Mouse (Mus musculus): ENCODE results near the gene Adam8. TPM values are rescaled to one million over a fixed set of nuclear protein-coding genes. Genes with fewer than 3 reads are reported as not detected.

Gene Adam8
- total RNA-seq, 2 experiments from 2014 or later: 1.7 to 3.5 TPM

GRCm38 (mm10) chr7:139951079-139951478 is 41.3 kb downstream of the Adam8 start:
- no peak for DNase-seq (ENCODE audit: low spot score in 2 of 2)
- intact Hi-C loops (cut with DNase I): no loop called here

GRCm38 (mm10) chr7:139950283-139950971 is 41.9 kb downstream of the Adam8 start:
- intact Hi-C loops (cut with DNase I): no loop called here
- no peak for DNase-seq (ENCODE audit: low spot score in 2 of 2)

DNA sequence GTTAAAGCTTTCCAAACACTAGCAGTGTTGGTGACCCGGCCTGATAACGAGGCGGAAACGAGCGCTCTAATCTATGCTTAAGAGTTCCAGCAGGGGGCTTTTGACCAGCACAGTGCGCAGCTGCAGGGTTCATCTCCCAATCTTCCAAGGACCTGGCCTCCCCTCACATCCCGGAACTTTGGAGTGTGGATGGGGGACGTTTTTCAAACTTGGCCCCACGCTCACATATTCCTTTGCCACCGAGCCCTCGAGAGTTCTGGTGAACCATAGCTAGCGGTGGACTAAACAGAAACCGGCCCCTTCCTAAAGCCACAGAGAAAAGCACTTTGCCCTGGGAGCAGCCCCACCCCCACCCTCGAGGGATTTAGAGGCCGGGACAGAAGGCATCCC is 42.5 kb downstream of the Adam8 start:
- intact Hi-C loops (cut with DNase I): no loop called here
- DNase-seq (ENCODE audit: low spot score in 2 of 2): no peak

DNA sequence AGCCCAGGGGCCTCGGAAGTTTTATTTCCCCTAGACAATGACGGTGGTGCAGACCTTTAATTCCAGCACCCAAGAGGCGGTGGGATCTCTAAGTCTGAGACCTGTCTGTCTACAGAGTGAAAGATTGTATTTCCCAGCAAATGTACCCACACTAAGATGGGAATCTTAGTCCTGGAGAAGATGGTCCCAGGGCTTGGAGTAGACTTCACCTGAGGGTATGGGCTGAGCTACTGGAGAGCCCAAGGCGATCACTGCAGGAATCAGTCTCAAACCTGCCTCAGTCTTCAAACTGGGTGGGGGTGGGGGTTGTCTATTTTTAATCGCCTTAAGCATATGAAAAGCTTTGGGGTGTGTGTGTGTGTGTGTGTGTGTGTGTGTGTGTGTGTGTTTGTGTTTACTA is 46.3 kb downstream of the Adam8 start:
- no peak for DNase-seq (ENCODE audit: low spot score in 2 of 2)
- intact Hi-C loops (cut with DNase I): no loop called here

- DNase-seq (ENCODE audit: low spot score in 2 of 2): no peak
- intact Hi-C loops (cut with DNase I): no loop called here
Observed at GRCm38 (mm10) chr7:139945516-139945915, 46.8 kb downstream of the Adam8 start.

- DNase-seq (ENCODE audit: low spot score in 2 of 2): no peak
- intact Hi-C loops (cut with DNase I): no loop called here
Observed at GRCm38 (mm10) chr7:139944291-139945240, 47.8 kb downstream of the Adam8 start.

DNA sequence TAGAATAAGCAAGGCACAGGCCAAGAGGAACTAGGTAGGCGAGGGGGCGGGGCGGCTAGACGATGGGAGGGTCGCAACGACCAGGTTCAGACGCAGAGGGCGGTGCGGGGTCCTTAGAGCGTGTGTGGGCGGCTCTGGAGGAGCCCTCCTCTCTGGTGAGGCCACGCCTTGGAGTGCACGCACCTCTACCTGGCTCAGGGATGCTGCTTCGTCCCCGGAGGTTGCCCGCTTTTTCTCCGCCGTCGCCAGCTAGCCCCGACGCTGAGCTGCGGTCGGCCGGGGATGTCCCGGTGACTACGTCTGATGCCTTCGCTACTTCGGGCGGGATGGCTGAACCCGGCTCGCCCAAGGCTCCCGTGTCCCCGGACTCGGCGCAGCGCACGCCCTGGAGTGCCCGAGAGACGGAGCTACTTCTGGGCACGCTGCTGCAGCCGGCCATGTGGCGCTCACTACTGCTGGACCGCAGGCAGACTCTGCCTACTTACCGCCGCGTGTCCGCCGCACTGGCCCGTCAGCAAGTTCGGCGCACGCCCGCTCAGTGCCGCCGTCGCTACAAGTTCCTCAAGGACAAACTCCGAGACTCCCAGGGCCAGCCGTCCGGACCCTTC is 48.6 kb downstream of the Adam8 start, which contains the start of gene Utf1:
Gene Utf1, plus strand, starts transcription at position 116 of the 608 bp plus-strand sequence.
- DNase-seq (ENCODE audit: low spot score in 2 of 2): no peak
- intact Hi-C loops (cut with DNase I): no loop called here

DNA sequence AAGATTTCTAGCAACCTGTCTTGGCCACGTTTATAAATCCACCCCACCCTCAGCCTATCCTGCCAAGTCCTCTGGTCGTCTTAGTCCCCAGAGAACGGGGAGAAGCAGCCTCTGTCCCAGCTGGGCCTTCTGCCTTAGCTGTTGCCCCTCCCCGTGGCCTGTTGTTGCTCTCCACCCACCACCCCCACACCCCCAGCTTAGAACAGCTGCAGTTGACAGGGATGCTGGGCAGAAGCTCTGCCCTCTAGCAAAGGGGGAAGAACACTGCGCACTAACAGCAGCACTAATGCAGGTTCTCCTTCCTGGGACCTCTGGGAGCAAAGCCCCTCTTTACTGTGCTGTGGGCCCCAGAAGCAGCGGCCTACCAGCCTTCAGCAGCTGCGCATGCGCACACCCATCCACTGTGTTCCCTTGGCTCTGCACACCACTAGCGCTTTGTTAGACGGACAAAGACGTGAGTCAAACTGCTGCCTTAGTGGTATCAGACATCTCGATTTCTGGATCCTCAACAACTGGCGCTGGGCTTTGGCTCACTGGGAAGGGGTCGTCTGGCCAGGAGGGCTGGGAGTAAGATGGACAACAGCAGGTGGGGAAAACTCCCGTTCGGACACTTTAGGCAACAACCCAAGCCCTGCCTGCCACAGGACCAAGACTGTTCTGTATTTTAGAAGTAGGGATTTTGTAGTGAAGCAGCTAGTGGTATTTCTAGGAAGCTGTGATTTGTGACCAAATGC is 51.7 kb downstream of the Adam8 start:
- DNase-seq (ENCODE audit: low spot score in 2 of 2): no peak
- intact Hi-C loops (cut with DNase I): no loop called here

DNA sequence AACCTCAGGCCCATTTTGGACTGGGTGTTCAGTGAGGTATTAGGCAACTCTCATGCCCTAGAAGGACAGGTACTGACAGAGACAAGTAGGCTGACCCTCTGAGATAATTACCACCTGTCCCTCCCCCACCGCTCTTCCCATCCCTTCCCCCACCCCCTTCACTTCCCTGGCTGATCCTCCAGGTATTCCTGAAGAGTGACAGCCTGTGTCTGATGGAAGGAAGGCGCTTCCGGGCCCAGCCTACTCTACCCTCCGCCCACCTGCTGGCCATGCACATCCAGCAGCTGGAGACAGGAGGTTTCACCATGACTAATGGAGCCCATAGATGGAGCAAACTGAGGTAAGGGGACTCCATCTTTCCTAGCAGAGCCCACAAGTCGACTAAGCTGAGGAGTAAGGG is 54.6 kb downstream of the Adam8 start:
- intact Hi-C loops (cut with DNase I): no loop called here
- no peak for DNase-seq (ENCODE audit: low spot score in 2 of 2)

DNA sequence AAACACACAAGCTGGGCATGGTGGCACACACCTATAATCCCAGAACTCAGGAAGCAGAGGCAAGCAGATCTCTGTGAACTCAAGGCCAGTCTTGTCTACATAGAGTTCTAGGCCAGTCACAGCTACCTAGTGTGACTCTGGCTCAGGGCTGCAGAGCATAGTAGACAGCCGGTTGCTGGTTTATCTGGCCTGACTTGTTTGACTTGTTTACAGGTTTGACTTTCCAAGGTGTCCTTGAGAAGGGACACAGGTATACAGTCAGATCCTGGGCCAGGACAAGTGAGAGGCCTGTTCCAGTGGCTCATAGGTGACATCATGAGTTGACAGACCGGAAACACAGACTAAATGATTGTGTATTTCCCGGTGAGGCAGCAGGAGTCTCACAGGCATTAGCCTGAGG is 55.2 kb downstream of the Adam8 start:
- no peak for DNase-seq (ENCODE audit: low spot score in 2 of 2)

DNA sequence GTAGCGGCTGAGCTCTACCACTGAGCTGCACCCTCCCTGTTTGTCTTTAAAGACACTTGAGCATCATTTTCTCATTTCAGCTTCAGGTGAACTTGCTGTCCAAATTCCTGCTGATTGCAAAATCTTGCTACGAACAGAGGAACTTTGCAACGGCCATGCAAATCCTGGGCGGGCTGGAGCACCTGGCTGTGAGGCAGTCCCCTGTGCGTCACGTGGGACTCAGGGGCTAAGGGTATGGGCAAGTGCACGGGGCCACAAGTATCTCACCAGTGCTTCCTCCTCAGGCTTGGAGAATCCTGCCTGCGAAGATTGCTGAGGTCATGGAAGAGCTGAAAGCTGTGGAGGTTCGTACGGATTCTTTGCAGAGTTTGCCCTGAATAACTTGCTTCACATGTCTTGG is 55.7 kb downstream of the Adam8 start:
- intact Hi-C loops (cut with DNase I): no loop called here
- DNase-seq (ENCODE audit: low spot score in 2 of 2): no peak

More for the DNA sequence above, 55.2 kb downstream of the Adam8 start:
- intact Hi-C loops (cut with DNase I): no loop called here

- DNase-seq (ENCODE audit: low spot score in 2 of 2): no peak
- intact Hi-C loops (cut with DNase I): no loop called here
Observed at GRCm38 (mm10) chr7:139930732-139931131, 61.6 kb downstream of the Adam8 start.

Small RNAs within 50 kb of the gene (microRNA-seq; reads per million reads assigned to microRNA genes)
- gene Mir202: 1.8 reads per million
- gene Mir7062: 0.76 reads per million
- not detected for gene mmu-mir-7686

Other genes starting within 250 kb of the Adam8 start
- 10 to 100 TPM; 57.5 to 67.0 TPM for gene Adgra1, start 158.4 kb downstream of the Adam8 start, total RNA-seq (2021)
- gene Kndc1, start 97.9 kb downstream of the Adam8 start, total RNA-seq (2021): 10 to 100 TPM; 70.1 to 70.2 TPM
- not detected for gene Utf1, start 48.8 kb downstream of the Adam8 start, total RNA-seq (2021)
- gene 6430531B16Rik, start 13.8 kb downstream of the Adam8 start, total RNA-seq (2021): 1 to 10 TPM; 1.0 to 2.0 TPM
- 10 to 100 TPM; 20.8 to 24.4 TPM for gene Zfp511, start 43.8 kb upstream of the Adam8 start, total RNA-seq (2021)
- 10 to 100 TPM; 35.3 to 36.9 TPM for gene Tubgcp2, start 44.1 kb upstream of the Adam8 start, total RNA-seq (2021)
- under 1 TPM; 0.20 to 0.25 TPM for gene Msx3, start 56.5 kb upstream of the Adam8 start, total RNA-seq (2021)
- 100 to 1,000 TPM; 191 TPM for gene Caly, start 90.0 kb upstream of the Adam8 start, total RNA-seq (2021)
- not detected for gene Prap1, start 100.8 kb upstream of the Adam8 start, total RNA-seq (2021)
- 10 to 100 TPM; 47.5 to 52.8 TPM for gene Fuom, start 109.9 kb upstream of the Adam8 start, total RNA-seq (2021)
- gene Paox, start 123.2 kb upstream of the Adam8 start, total RNA-seq (2021): 1 to 10 TPM; 5.6 TPM
- 10 to 100 TPM; 51.0 to 53.0 TPM for gene Echs1, start 123.9 kb upstream of the Adam8 start, total RNA-seq (2021)
- 10 to 100 TPM; 20.8 to 20.9 TPM for gene Mtg1, start 145.0 kb upstream of the Adam8 start, total RNA-seq (2021)
- gene Sprn, start 162.3 kb upstream of the Adam8 start, total RNA-seq (2021): 100 to 1,000 TPM; 141 to 186 TPM
- gene Olfr522, start 172.2 kb upstream of the Adam8 start, total RNA-seq (2021): not detected
- gene Olfr523, start 180.7 kb upstream of the Adam8 start, total RNA-seq (2021): not detected
- gene Olfr524, start 213.4 kb upstream of the Adam8 start, total RNA-seq (2021): not detected
- gene Cd163l1, start 225.7 kb upstream of the Adam8 start, total RNA-seq (2021): not detected